Mouse (Mus musculus) kidney, adult 2 months (tissue): ENCODE measurements around the gene Nktr. TPM values are rescaled to one million over a fixed set of nuclear protein-coding genes. Genes with fewer than 3 reads are reported as not detected.
A peak's percentile ranks its signal among the peaks of the same experiment; 100 is the strongest.

Experiments used
- DNase-seq: peaks from one replicate; pipeline ENCODE4 v3.0.0; 2021
- H3K27ac ChIP-seq: fragments of 200-500 bp; 2 replicates; pipeline ENCODE4 v1.5.1; 2012; ENCODE audit warnings: low read depth, low read length, control low read depth, inconsistent platforms; ENCODE audit not compliant: insufficient read depth
- H3K27me3 ChIP-seq: fragments of 200-500 bp; replicated peaks from 2 replicates; pipeline ENCODE4 v1.6.1; 2012; ENCODE audit warnings: mild to moderate bottlenecking, moderate library complexity, low read length, inconsistent platforms; ENCODE audit not compliant: control insufficient read depth, insufficient read depth
- H3K36me3 ChIP-seq: fragments of 200-500 bp; 2 replicates; pipeline ENCODE4 v1.6.1; 2012; ENCODE audit warnings: mild to moderate bottlenecking, moderate library complexity, low read length, inconsistent platforms; ENCODE audit not compliant: control insufficient read depth, insufficient read depth
- H3K4me1 ChIP-seq: fragments of 200-500 bp; 2 replicates; pipeline ENCODE4 v1.6.1; 2011; ENCODE audit warnings: low read length; ENCODE audit not compliant: control insufficient read depth, insufficient read depth
- H3K4me3 ChIP-seq: fragments of 200-500 bp; 2 replicates; pipeline ENCODE4 v1.5.1; 2011; ENCODE audit warnings: mild to moderate bottlenecking, low read depth, low read length, control low read depth; ENCODE audit not compliant: insufficient read depth
- CTCF ChIP-seq: fragments of 200-500 bp; conservative IDR thresholded peaks from 2 replicates; pipeline ENCODE4 v1.5.1; 2011; ENCODE audit warnings: low read depth, mild to moderate bottlenecking, control low read depth, low read length, moderate library complexity, mixed read lengths; ENCODE audit not compliant: insufficient read depth, insufficient read length
- POLR2A ChIP-seq: fragments of 200-500 bp; IDR thresholded peaks from one replicate; pipeline ENCODE4 v1.6.1; 2011; ENCODE audit warnings: low read depth, low read length, control low read depth
- WGBS: fragments of 180-500 bp; shearing (Covaris S2); methylation state at CpG from one replicate; pipeline ENCODE4 v1.1.7; 2018; 5-methylcytosine and 5-hydroxymethylcytosine counted together
- polyA plus RNA-seq: library from polyadenylated mRNA; depleted of rRNA; stranded (reverse); fragments of >200 nt; gene quantifications from 2 replicates; pipeline ENCODE4 v1.2.3, GENCODE M21; 2012

The Nktr gene
- polyA plus RNA-seq, 1 experiment = 24.8 TPM

GRCm38 (mm10) chr9:121677069-121677468 lies 41.9 kb upstream of the Nktr start:
- no peak for DNase-seq
- H3K4me1 ChIP-seq = no peaks in the 10 kb centered on the region
- H3K36me3 ChIP-seq = no peaks in the 10 kb centered on the region
- H3K27me3 ChIP-seq = no peaks in the 10 kb centered on the region
- TF ChIP-seq POLR2A = no peak
- no peak for TF ChIP-seq CTCF
- 38% methylated on average over 4 of the region's 4 CpGs for WGBS
- H3K27ac ChIP-seq = no peak overlapping the region
- H3K4me3 ChIP-seq = no peak overlapping the region

DNA sequence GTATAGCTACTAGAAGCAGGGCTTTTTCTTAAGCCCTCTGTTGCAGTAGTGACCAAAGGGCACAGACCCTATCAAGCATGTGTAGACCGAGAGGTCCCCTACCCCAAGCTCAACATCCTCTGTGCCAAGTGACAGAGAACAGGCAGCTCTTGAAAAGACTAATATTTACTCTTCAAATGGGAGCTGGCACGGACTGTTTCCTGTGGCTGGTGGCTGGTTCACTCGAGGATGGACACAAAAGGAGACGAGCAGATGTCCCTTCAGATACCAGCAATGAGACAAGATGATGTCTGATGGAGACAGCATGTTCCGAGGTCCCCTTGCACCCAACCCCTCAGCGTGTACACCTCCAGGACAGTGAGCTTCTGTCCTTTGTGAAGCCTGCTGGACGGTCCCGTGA lies 41.5 kb upstream of the Nktr start:
- 67% methylated on average over 8 of the region's 8 CpGs for WGBS
- no peak overlapping the region for H3K4me3 ChIP-seq
- TF ChIP-seq POLR2A = no peak
- no peak for TF ChIP-seq CTCF
- no peaks in the 10 kb centered on the region for H3K27me3 ChIP-seq
- H3K27ac ChIP-seq = no peak overlapping the region
- H3K36me3 ChIP-seq = no peaks in the 10 kb centered on the region
- no peak for DNase-seq
- H3K4me1 ChIP-seq = no peaks in the 10 kb centered on the region

DNA sequence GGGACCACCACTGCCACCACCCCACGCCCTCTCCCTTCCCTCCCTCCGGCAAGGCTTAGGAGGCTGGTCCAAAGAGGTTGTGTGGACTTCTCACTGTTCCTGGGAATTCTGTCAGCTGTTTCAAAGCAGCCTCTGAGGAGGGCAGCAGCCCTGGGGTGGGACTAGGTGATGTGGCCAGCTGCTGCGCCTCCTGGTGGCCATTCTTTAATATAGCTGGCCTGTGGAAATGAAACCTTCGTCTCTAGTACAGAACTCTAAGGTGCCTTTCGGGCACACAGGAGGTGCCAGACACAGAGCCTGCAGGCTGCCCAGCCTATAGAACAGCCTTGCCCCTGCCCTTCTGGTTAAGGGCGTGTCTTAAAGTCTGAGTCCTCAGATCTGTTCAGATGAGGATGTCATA lies 39.4 kb upstream of the Nktr start:
- H3K27ac ChIP-seq = no peak overlapping the region
- peak; percentile 44 for DNase-seq
- 31% methylated on average over 6 of the region's 6 CpGs for WGBS

GRCm38 (mm10) chr9:121681191-121681590 lies 37.8 kb upstream of the Nktr start:
- H3K4me3 ChIP-seq = no peak overlapping the region
- no peaks in the 10 kb centered on the region for H3K27me3 ChIP-seq
- no peak for TF ChIP-seq CTCF
- TF ChIP-seq POLR2A = no peak
- H3K27ac ChIP-seq = no peak overlapping the region
- WGBS = 86% methylated on average over 8 of the region's 8 CpGs
- no peak for DNase-seq
- H3K36me3 ChIP-seq = no peaks in the 10 kb centered on the region; the same call in 1 of the 2 replicates
- H3K4me1 ChIP-seq = no peaks in the 10 kb centered on the region

More for the DNA sequence above, 39.4 kb upstream of the Nktr start:
- H3K27me3 ChIP-seq = no peaks in the 10 kb centered on the region
- H3K4me3 ChIP-seq = no peak overlapping the region
- TF ChIP-seq POLR2A = no peak
- TF ChIP-seq CTCF = peak; percentile 68
- H3K36me3 ChIP-seq = no peaks in the 10 kb centered on the region; the same call in 1 of the 2 replicates
- H3K4me1 ChIP-seq = no peaks in the 10 kb centered on the region

GRCm38 (mm10) chr9:121682037-121682680 lies 36.8 kb upstream of the Nktr start:
- 79% methylated on average over 18 of the region's 18 CpGs for WGBS
- no peak for DNase-seq
- no peaks in the 10 kb centered on the region for H3K4me1 ChIP-seq

DNA sequence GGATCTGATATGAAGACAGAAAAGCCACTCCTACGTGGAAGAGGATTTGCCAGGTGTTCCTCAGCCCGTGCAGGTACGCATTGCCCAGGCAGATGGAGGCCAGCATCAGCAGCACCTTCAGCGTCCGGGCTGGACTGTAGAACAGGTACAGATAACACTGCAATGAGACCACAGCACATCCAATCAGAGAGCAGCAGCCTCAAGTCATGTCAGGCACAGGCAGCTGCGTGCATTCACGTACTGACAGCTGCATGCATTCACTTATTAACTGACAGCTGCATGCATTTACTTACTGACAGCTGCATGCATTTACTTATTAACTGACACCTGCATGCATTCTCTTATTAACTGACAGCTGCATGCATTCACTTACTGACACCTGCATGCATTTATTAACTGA lies 34.3 kb upstream of the Nktr start:
- H3K27ac ChIP-seq = no peak overlapping the region
- DNase-seq = no peak
- H3K36me3 ChIP-seq = no peaks in the 10 kb centered on the region; the same call in 1 of the 2 replicates
- 84% methylated on average over 7 of the region's 7 CpGs for WGBS
- TF ChIP-seq CTCF = no peak
- H3K4me1 ChIP-seq = no peaks in the 10 kb centered on the region
- no peak overlapping the region for H3K4me3 ChIP-seq
- H3K27me3 ChIP-seq = no peaks in the 10 kb centered on the region

More at GRCm38 (mm10) chr9:121682037-121682680, 36.8 kb upstream of the Nktr start:
- H3K27ac ChIP-seq = no peak overlapping the region
- TF ChIP-seq CTCF (no peak), POLR2A (no peak)
- H3K27me3 ChIP-seq = no peaks in the 10 kb centered on the region
- H3K4me3 ChIP-seq = no peak overlapping the region
- H3K36me3 ChIP-seq = no peaks in the 10 kb centered on the region; the same call in 1 of the 2 replicates

DNA sequence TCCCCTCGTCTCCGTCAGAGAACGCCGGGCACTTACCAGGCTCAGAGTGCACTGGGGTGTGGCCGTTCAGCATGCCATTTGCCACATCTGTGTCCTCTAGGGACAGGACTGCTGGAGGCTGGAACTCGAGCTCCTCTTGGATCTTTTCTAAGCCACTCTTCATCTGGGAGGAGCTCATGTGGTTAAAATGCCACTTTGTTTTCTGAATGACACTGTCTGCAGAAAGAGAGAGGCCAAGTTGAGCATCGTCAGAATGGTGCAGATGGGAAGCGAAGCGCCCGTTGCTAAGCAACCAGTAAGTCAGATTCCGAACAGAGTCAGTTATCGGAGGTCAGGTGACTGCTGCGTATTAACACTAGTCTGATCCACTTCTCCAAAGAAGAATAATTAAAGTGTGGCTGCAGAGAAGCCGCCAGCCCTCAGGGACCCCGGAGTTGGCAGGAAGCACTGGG lies 28.7 kb upstream of the Nktr start:
- Histone ChIP-seq H3K27ac (no peak overlapping the region), H3K4me3 (no peak overlapping the region), H3K27me3 (no peaks in the 10 kb centered on the region), H3K4me1 (no peaks in the 10 kb centered on the region), H3K36me3 (no peaks in the 10 kb centered on the region)
- DNase-seq = no peak
- 72% methylated on average over 15 of the region's 15 CpGs for WGBS
- no peak for TF ChIP-seq CTCF
- no peak for TF ChIP-seq POLR2A
